Mouse (Mus musculus) A20 (cell line): ENCODE results near the gene Ap3d1.

Experiments
- DNase-seq: peaks from one replicate; pipeline ENCODE4 v3.0.0-alpha.2; 2011; ENCODE audit warnings: low read depth, low spot score

The Ap3d1 gene

GRCm38 (mm10) chr10:80704418-80704817 is 37.6 kb downstream of the Ap3d1 start:
- no peak for DNase-seq

GRCm38 (mm10) chr10:80703643-80704042 is 38.4 kb downstream of the Ap3d1 start:
- DNase-seq: no peak

DNA sequence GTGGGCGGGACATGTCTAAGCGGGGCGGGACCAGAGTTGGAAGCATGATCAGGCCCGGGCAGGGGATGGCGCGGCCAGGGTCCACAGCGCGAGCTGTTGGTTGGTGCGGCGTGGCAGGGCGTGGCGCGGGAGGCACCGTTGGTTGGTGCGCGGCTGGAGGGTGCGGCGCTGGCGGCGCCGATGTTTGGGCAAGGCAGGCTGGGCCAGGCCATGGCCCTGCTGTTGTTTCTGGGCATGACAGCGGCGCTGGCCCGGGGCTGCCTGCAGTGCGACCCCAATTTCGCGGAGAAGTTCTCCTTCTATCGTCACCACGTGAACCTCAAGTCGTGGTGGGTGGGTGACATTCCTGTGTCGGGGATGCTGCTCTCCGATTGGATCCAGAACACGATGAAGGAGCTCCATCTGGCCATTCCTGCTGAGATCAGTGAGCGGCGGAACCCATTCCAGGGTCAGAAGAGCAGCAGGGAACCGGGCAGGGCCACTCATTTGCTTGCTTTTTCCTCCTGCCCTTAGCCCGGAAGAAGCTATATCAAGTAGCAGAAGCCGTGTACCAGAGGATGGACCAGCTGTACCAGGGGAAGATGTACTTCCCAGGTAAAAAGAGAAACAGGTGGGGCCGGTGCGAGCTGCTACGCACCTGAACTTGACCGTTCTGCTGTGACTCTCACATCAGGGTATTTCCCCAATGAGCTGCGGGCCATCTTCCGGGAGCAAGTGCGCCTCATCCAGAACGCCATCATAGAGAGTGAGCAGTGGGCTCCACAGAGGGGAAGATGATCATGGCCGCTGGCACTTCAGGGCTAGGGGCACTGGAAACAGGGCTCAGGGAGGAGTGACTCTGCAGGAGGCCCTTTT is 39.3 kb downstream of the Ap3d1 start:
- peak; percentile 96 for DNase-seq

DNA sequence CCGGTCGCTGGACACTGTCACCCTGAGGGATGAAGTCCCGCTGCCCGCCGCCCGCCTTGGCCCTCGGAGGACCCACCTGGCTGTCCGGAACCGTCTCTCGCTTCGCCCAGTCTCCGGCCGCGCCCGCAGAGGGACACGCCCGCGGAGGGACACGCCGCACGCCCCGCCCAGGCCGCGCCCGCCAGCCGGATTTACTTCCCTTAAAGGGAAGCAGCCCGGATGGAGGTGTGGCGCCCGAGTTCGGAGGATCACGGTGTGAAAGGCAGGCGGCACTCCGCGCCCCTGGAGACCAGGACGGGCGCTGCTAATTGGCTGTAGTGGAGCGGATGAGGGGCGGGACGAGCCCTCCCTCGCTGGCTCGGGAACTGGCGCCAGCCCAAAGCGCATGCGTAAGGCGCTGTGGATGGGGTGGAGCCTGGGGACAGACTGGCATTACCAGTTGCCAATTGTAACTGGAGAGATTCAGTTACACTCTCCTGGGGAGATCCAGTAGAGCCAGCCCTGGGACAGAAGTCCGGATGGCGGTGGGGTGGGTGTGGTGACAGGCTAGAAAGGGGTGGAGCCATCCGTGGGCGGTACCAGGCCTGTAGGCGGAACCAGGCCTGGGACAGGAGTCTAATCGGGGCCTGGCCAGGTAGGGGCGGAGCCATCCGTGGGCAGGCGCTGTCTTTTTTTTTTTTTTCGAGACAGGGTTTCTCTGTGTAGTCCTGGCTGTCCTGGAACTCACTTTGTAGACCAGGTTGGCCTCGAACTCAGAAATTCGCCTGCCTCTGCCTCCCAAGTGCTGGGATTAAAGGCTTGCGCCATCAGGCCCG is 40.1 kb downstream of the Ap3d1 start, which contains the start of the genes Mob3a and Izumo4:
TSS of gene Mob3a (minus strand) at position 257 of the 815 bp plus-strand sequence.
TSS of gene Izumo4 (plus strand) at position 464 of the 815 bp plus-strand sequence.
- DNase-seq: peak; percentile 100

- peak; percentile 82 for DNase-seq
These were observed 41.3 kb downstream of the Ap3d1 start for GRCm38 (mm10) chr10:80700732-80701131.

- DNase-seq: peak; percentile 12
These were observed 42.0 kb downstream of the Ap3d1 start for GRCm38 (mm10) chr10:80700038-80700504.

DNA sequence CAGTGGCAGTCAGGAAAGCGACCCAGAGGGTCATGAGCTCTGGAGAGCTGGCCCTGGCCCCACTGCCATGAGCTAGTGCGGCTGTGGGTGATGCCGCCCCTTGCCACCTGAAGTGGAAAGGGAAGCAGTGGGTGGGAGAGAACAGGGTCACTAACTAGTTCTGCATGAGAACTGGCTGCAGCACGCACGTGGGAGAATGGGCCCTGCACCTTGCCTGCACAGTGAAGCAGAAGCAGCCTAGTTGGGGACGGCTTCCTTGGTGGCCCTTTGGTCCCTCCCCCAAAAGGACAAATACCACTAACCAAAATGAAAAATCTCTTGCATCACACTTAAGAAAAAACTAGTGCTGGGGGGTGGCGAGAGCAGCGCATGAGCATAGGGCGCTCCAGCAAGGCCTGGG is 43.5 kb downstream of the Ap3d1 start:
- DNase-seq: peak; percentile 11

DNA sequence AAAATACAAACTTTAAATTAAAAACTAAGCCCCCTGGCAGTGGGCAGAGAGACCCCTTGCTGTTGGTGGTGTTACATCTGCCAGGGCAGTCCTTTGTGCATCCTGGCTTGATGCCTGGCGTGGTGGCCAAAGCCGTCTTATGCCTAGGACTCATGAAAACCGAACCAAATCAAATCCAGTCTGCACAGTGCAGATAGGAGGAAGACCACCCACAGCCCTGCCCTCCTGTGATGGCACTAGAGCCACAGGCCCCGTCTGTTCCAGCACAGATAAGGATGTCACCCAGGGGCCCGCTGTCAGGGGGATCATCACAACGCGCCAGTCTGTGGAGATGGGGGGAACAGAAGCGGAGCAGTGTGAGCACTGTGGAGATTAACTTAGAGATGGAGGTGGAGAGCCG is 44.3 kb downstream of the Ap3d1 start:
- DNase-seq: no peak

DNA sequence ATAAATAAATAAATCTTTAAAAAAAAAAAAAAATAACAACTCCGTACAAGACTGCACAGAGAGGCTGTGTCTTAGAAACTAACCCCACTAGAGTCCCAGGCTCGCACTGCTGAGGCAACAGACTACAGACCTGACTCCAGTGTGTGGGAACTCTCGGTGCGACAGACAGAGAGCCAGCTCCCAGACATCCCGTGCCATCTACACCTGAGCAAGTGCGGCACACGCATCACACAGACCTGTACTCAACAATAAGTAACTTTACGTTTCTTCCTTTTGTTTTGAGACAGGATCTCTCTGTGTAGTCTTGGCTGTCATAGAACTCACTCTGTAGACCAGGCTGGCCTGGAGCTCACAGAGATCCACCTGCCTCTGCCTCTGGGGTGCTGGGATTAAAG is 44.7 kb downstream of the Ap3d1 start:
- peak; percentile 27 for DNase-seq

DNA sequence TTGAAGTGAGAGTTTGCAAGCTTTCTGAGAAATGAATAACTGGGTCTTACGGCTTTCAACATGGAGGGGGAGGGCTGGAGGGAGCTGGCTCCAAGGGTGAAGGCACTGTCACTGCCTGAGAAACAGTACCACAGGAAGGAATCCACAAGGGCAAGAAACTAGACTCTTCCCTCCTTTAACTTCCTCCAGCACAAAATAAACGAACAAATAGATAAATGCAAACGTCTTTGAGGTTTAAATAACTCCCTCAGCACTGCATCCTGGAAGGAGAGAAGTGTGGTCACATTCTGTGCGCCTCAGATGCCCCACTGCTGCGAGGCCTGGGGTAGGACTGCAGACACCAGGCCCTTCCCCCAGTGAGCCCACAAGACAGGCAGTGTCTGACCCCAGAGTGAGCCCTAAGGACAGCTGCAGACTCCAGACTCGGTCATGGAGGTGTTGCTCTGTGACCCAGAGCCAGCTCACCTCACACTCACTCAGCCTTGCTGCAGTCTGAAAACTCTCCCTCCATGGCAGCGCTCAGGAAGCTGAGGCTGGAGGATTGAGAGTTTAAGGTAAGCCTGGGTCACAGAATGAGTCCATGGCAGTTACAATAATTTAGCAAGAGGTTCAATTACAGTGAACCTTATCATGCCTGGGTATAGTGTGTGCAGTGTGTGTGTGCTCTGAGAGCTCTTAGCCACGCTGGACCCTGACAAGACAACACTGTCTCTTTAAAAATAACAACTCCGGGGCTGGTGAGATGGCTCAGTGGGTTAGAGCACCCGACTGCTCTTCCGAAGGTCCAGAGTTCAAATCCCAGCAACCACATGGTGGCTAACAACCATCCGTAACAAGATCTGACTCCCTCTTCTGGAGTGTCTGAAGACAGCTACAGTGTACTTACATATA is 45.3 kb downstream of the Ap3d1 start:
- DNase-seq: peak; percentile 79

- DNase-seq: peak; percentile 89
These were observed 46.1 kb downstream of the Ap3d1 start for GRCm38 (mm10) chr10:80695801-80696501.

DNA sequence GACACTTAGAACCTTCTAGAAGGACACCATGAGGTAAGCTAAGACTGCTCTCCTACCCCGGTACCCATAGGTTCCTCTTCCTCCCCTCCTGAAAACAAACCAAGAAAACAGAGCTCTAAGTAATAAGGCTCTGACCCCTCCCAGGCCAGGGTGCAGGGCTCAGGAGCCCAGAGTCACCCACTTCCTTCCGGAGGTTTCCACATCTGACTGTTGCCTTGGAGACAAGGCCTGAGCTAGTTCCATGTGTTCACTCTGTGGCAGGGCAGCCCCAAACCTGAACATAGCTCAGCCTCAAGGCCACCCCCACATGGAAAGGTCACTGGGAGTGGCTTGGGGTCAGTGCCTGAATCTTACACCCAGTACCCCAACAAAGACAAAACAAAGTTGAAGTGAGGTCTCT is 46.9 kb downstream of the Ap3d1 start:
- DNase-seq: peak; percentile 93

DNA sequence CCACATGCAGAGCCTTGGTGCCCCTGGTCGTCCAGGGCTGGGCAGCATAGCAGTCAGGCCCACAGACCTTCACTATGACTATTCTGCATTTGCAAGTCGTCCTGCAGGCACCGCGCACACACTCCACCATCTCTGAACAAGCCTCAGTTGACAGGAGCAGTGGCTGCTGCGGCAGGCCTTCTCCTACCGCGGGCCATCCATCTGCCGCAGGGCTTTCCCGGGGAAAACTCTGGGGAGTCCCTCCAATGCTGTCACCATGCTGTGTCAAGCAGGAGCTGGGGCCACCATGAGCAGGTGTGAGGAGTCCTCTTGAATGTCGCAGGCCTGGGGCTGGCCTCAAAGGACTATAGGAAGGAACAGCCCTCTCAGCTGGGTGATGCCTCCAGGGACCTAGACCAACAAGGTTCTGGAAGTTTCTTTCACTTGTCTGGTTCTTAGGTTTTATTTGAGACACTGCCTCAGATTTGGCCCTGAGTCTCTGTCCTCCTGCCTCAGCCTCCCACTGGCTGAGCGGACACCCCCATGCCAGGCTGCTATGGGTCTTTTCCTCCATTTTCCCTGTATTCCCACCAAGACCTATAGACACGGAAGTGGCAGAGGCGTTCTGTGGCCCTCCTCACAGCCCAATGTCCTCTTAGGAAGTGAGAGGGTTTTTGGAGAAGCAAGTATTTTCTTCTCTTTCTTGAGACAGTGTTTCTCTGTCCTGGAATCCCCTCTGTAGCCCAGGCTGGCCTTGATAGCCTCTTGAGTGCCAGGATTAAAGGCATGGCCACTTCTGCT is 47.7 kb downstream of the Ap3d1 start:
- peak; percentile 9 for DNase-seq

GRCm38 (mm10) chr10:80693401-80694045 is 48.5 kb downstream of the Ap3d1 start:
- DNase-seq: no peak

- peak; percentile 22 for DNase-seq
These were observed 49.6 kb downstream of the Ap3d1 start for GRCm38 (mm10) chr10:80692249-80693165.

DNA sequence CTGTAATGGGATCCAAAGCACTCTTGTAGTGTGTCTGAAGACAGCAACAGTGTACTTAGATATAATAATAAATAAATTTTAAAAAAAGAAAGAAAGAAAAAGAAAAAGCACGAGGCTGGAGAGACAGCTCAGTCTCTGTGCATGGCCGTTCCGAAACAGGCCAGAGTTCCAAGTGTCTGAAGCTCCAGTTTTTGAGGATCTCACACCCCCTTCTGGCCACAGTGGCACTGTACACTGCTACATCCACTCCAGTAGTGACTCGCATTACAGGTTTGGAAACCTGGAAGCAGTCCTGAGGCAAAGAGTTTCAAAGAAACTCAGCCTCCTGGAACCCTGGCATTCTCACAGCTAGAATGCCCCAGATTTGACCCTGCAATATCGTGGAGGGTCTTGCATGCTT is 54.2 kb downstream of the Ap3d1 start:
- peak; percentile 66 for DNase-seq

DNA sequence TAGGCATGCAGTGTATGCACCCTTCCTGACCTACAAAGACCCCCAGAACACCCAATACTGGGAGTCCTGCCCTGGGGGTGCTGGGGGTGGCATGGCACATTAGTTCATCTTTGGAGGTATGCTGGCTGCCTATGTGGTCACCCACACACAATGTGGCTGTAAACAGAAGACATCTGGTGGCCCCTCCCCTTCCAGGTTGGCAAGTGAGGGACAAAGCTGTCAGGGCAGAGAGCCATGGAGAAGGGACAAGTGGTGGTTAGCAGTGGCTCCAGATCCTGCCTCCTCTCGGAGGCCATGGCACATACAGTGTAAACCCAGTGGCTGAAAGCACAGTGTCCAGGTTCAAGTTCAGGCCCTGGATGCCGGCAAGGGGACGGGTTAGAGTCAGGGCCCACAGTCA is 55.4 kb downstream of the Ap3d1 start:
- DNase-seq: no peak

GRCm38 (mm10) chr10:80684984-80685383 is 57.1 kb downstream of the Ap3d1 start:
- DNase-seq: no peak
